Mouse (Mus musculus): ENCODE measurements around the gene Cdk14.

The Cdk14 gene

GRCm38 (mm10) chr5:5319824-5320505 is 100.1 kb downstream of the Cdk14 start:
- no peak for DNase-seq (ENCODE audit: low spot score in 2 of 2)

GRCm38 (mm10) chr5:5314270-5314669 is 105.8 kb downstream of the Cdk14 start:
- DNase-seq (ENCODE audit: low spot score in 2 of 2) = no peak

GRCm38 (mm10) chr5:5313195-5313760 is 106.8 kb downstream of the Cdk14 start:
- DNase-seq (ENCODE audit: low spot score in 2 of 2) = no peak

GRCm38 (mm10) chr5:5305286-5305685 is 114.8 kb downstream of the Cdk14 start:
- DNase-seq (ENCODE audit: low spot score in 2 of 2) = no peak

GRCm38 (mm10) chr5:5303102-5303670 is 116.9 kb downstream of the Cdk14 start:
- DNase-seq (ENCODE audit: low spot score in 2 of 2) = no peak

GRCm38 (mm10) chr5:5301571-5302079 is 118.5 kb downstream of the Cdk14 start:
- no peak for DNase-seq (ENCODE audit: low spot score in 2 of 2)

- DNase-seq (ENCODE audit: low spot score in 2 of 2) = no peak
Observed at GRCm38 (mm10) chr5:5300998-5301397, 119.1 kb downstream of the Cdk14 start.

GRCm38 (mm10) chr5:5300290-5300689 is 119.8 kb downstream of the Cdk14 start:
- DNase-seq (ENCODE audit: low spot score in 2 of 2) = no peak

GRCm38 (mm10) chr5:5297222-5297621 is 122.9 kb downstream of the Cdk14 start:
- DNase-seq (ENCODE audit: low spot score in 2 of 2) = no peak

GRCm38 (mm10) chr5:5296773-5297172 is 123.3 kb downstream of the Cdk14 start:
- DNase-seq (ENCODE audit: low spot score in 2 of 2) = no peak

GRCm38 (mm10) chr5:5292830-5293542 is 127.1 kb downstream of the Cdk14 start:
- no peak for DNase-seq (ENCODE audit: low spot score in 2 of 2)

- no peak for DNase-seq (ENCODE audit: low spot score in 2 of 2)
Observed at GRCm38 (mm10) chr5:5291321-5291991, 128.7 kb downstream of the Cdk14 start.

- DNase-seq (ENCODE audit: low spot score in 2 of 2) = no peak
Observed at GRCm38 (mm10) chr5:5290714-5291113, 129.4 kb downstream of the Cdk14 start.

GRCm38 (mm10) chr5:5285876-5286275 is 134.2 kb downstream of the Cdk14 start:
- DNase-seq (ENCODE audit: low spot score in 2 of 2) = no peak

- no peak for DNase-seq (ENCODE audit: low spot score in 2 of 2)
Observed at GRCm38 (mm10) chr5:5284531-5284930, 135.6 kb downstream of the Cdk14 start.

- DNase-seq (ENCODE audit: low spot score in 2 of 2) = no peak
Observed at GRCm38 (mm10) chr5:5283756-5284430, 136.2 kb downstream of the Cdk14 start.

GRCm38 (mm10) chr5:5282425-5282824 is 137.7 kb downstream of the Cdk14 start:
- DNase-seq (ENCODE audit: low spot score in 2 of 2) = no peak

GRCm38 (mm10) chr5:5275321-5275720 is 144.8 kb downstream of the Cdk14 start:
- DNase-seq (ENCODE audit: low spot score in 2 of 2) = no peak

GRCm38 (mm10) chr5:5274318-5274717 is 145.8 kb downstream of the Cdk14 start:
- no peak for DNase-seq (ENCODE audit: low spot score in 2 of 2)

GRCm38 (mm10) chr5:5266787-5267126 is 153.4 kb downstream of the Cdk14 start:
- DNase-seq (ENCODE audit: low spot score in 2 of 2) = no peak
